Mouse (Mus musculus) midbrain, embryonic 14.5 days (tissue): ENCODE results near the gene Npsr1. TPM values are rescaled to one million over a fixed set of nuclear protein-coding genes. Genes with fewer than 3 reads are reported as not detected.

Experiments used
- ATAC-seq: fragments of 200-750 bp; cut with Nextera tagmentation; 2 replicates; pipeline ENCODE4 v1.8.0; 2017; ENCODE audit warnings: moderate number of reproducible peaks, moderate library complexity; ENCODE audit not compliant: low FRiP score, low TSS enrichment
- DNase-seq: peaks from one replicate; pipeline ENCODE4 v3.0.0-alpha.2; 2015
- H3K27ac ChIP-seq: fragments of 300-500 bp; sonication (generic); replicated peaks from 2 replicates; pipeline ENCODE4 v1.5.1; 2014; ENCODE audit warnings: mild to moderate bottlenecking, low read depth, low read length, moderate library complexity
- H3K27me3 ChIP-seq: fragments of 300-500 bp; sonication (generic); 2 replicates; pipeline ENCODE4 v1.6.1; 2014; ENCODE audit warnings: low read length, control low read depth, mixed read lengths; ENCODE audit not compliant: control insufficient read depth, insufficient read depth
- H3K36me3 ChIP-seq: fragments of 300-500 bp; sonication (generic); 2 replicates; pipeline ENCODE4 v1.6.1; 2014; ENCODE audit warnings: low read length, control low read depth; ENCODE audit not compliant: control insufficient read depth, insufficient read depth
- H3K4me1 ChIP-seq: fragments of 300-500 bp; sonication (generic); 2 replicates; pipeline ENCODE4 v1.6.1; 2014; ENCODE audit warnings: mild to moderate bottlenecking, antibody characterized with exemption, low read length, control low read depth; ENCODE audit not compliant: control insufficient read depth, insufficient read depth
- H3K4me2 ChIP-seq: fragments of 300-500 bp; sonication (generic); 2 replicates; pipeline ENCODE4 v1.6.1; 2014; ENCODE audit warnings: mild to moderate bottlenecking, low read length, moderate library complexity
- H3K4me3 ChIP-seq: fragments of 300-500 bp; sonication (generic); replicated peaks from 2 replicates; pipeline ENCODE4 v1.5.1; 2014; ENCODE audit warnings: low read depth, low read length
- H3K9ac ChIP-seq: fragments of 300-500 bp; sonication (generic); replicated peaks from 2 replicates; pipeline ENCODE4 v1.6.1; 2014; ENCODE audit warnings: mild to moderate bottlenecking, low read length, moderate library complexity
- H3K9me3 ChIP-seq: fragments of 300-500 bp; sonication (generic); 2 replicates; pipeline ENCODE4 v1.6.1; 2016; ENCODE audit warnings: low read length, control low read depth, mixed read lengths; ENCODE audit not compliant: control insufficient read depth
- WGBS: fragments of 180-500 bp; shearing (Covaris S2); extraction: QIAGEN DNeasy Blood & Tissue Kit; methylation state at CpG from one replicate; pipeline ENCODE4 v1.1.7; 2014; 5-methylcytosine and 5-hydroxymethylcytosine counted together
- polyA plus RNA-seq: library from polyadenylated mRNA; unstranded; fragments of >200 nt; fragmentation: Nextera tagmentation; extraction: Ambion mirVana; gene quantifications from 2 replicates; pipeline ENCODE4 v1.2.1, GENCODE M21; 2014

The Npsr1 gene
- polyA plus RNA-seq, 1 experiment from 2014 or later = 0.21 TPM

DNA sequence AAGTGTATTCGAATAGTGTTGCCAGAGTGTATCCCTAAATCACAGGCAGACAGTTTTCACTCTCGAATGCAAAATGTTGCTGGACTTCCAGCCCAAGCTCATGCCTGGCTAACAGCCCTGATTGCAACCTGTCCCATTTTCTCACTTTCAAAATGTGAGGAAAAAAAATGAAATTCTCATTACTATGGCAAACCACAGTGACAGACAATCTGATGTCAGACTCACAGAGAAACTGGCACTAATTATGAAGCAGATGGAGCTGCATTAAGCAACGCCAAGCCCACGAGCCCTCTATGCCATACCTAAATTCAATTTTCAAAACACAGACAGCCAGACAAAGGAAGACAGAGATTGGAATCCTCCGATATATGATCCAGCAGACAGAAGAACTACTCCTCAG lies 88.5 kb downstream of the Npsr1 start:
- ATAC-seq = no peak
- no peak overlapping the region for H3K4me2 ChIP-seq
- H3K4me1 ChIP-seq = peaks cover 11% of the 10 kb centered on the region
- WGBS = 73% methylated on average over 5 of the region's 5 CpGs
- DNase-seq = no peak
- H3K9ac ChIP-seq = no peak overlapping the region
- no peaks in the 10 kb centered on the region for H3K9me3 ChIP-seq
- H3K27ac ChIP-seq = no peak overlapping the region
- no peak overlapping the region for H3K4me3 ChIP-seq
- no peaks in the 10 kb centered on the region for H3K36me3 ChIP-seq
- no peaks in the 10 kb centered on the region for H3K27me3 ChIP-seq

DNA sequence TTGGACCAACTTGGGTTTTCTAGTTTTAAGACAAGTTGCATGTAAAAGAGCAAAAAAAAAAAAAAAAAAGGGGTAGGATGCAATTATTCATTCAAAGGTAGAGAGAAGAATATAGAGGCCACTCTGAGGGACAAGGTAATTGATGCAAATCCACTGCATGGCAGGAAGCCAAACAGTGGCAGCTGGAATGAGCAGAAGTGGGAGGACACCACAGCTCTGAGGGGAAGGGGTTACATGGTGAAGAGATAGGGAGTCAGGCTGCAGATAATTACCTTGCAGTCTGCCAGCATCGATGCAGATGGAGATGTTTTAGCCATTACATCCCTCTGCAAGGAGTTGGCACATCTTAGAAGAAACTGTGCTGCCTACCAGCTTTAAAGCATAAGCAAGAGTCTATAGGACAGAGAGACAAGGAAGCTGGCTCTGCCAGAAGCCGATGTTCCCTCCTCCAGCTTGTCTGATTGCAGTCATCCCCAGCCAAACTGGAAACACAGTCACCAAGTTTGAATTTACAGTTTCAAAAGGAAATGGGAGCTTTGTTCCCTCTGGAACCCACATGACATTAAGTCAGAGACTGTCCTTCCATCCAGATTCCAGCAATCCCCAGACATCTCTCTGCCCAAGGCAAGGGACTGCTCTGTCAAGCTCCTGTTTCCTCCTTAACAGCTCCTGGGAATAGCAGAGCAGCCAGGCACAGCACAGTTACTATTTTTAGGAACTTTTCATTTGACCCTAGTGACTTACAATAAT lies 91.9 kb downstream of the Npsr1 start:
- Histone ChIP-seq H3K36me3 (no peaks in the 10 kb centered on the region), H3K4me1 (peaks cover 11% of the 10 kb centered on the region), H3K27ac (peak overlapping the region; percentile 55; the same call in 1 of the 2 replicates), H3K9ac (no peak overlapping the region; the same call in 1 of the 2 replicates), H3K27me3 (no peaks in the 10 kb centered on the region), H3K4me3 (no peak overlapping the region), H3K4me2 (no peak overlapping the region), H3K9me3 (no peaks in the 10 kb centered on the region)
- DNase-seq = peak; percentile 79
- WGBS = 29% methylated on average over 2 of the region's 2 CpGs
- ATAC-seq = peak; percentile 79

DNA sequence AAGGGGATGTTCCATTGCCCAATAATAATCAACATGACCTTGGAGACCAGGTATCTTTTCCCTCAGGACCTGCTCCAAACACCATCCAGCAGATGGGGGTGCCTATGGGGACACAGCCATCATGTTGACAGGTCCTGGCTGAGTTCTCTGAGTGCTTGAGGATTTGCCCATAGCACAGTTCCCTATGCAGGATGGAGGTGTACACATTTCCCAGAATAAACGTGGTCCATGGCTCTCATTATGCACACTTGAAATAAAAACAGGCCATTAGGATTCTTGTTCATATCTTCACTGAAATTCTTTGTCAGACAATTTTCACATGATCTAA lies 92.4 kb downstream of the Npsr1 start:
- no peak overlapping the region for H3K4me2 ChIP-seq
- H3K4me3 ChIP-seq = no peak overlapping the region
- H3K9me3 ChIP-seq = no peaks in the 10 kb centered on the region
- DNase-seq (peak; percentile 8), ATAC-seq (peak; percentile 21; the same call in 1 of the 2 replicates)
- no peaks in the 10 kb centered on the region for H3K36me3 ChIP-seq
- H3K9ac ChIP-seq = no peak overlapping the region
- 42% methylated on average over 1 of the region's 1 CpGs for WGBS
- H3K27ac ChIP-seq = peak overlapping the region; percentile 55; the same call in 1 of the 2 replicates
- no peaks in the 10 kb centered on the region for H3K27me3 ChIP-seq
- H3K4me1 ChIP-seq = peaks cover 11% of the 10 kb centered on the region

DNA sequence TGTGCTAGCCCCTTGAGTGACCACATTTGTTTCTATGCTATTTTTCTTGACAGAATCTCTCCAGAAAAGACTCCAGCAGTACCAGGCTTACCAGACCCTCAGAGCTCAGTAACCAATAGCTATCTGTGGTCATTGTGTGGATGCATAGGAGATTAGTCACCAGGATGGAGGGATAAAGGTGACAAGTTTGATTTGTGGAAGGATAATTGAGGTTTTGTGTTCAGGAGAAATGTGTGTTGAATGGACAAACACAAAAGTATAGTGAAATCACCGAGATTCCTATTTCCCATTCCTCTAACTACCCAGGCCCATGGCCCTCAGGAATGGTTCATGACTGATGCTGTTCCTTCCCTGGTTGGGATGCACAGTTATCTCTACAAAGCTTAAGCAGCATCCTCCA lies 100.5 kb downstream of the Npsr1 start:
- H3K4me1 ChIP-seq = no peaks in the 10 kb centered on the region
- H3K9ac ChIP-seq = no peak overlapping the region
- H3K4me2 ChIP-seq = no peak overlapping the region
- DNase-seq = no peak
- 73% methylated on average over 1 of the region's 1 CpGs for WGBS
- H3K9me3 ChIP-seq = no peaks in the 10 kb centered on the region
- no peaks in the 10 kb centered on the region for H3K36me3 ChIP-seq
- no peaks in the 10 kb centered on the region for H3K27me3 ChIP-seq
- ATAC-seq = no peak
- no peak overlapping the region for H3K27ac ChIP-seq
- no peak overlapping the region for H3K4me3 ChIP-seq

DNA sequence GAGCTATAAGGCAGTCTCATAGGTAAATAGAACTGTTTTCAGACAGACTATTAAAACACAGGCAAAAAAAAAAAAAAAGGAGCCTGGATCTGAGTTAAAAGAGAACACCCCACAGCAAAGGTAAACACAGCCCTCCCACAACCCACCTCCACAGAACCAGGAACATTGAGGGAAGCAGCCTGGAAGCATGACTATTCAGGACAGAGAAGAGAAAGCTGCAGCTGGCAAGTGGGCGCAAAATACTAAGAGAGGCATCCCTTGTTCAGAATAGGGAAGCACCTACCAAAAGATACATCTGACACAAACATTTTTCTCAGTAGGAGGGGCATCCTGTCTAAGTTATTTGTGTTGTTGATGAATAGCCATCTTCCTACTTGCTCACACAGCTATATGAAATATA lies 113.8 kb downstream of the Npsr1 start:
- DNase-seq (no peak), ATAC-seq (no peak)
- Histone ChIP-seq H3K4me3 (no peak overlapping the region), H3K4me2 (no peak overlapping the region), H3K4me1 (no peaks in the 10 kb centered on the region), H3K27ac (no peak overlapping the region), H3K9me3 (no peaks in the 10 kb centered on the region), H3K36me3 (no peaks in the 10 kb centered on the region), H3K9ac (no peak overlapping the region), H3K27me3 (no peaks in the 10 kb centered on the region)
- WGBS = 92% methylated on average over 1 of the region's 1 CpGs

DNA sequence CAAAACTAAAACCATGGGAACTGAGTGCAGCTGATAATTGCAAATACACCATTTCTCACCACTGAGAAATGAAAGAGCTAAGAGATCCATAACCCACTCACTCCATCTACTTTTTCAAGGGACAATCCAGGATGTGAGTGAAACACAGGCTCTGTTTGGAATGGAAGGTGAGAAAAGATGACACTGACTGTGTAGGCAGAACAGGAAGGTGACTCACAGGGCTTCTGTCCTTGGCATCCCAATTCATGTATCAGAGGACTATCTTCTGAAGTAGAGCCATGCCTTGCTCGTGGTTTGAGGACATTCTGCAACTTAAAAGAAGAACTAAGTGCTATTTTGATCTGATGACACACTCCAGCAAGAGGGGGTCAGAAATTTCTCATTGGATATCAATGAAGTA lies 119.9 kb downstream of the Npsr1 start:
- Histone ChIP-seq H3K9me3 (no peaks in the 10 kb centered on the region), H3K4me2 (no peak overlapping the region)
- no peak for ATAC-seq

DNA sequence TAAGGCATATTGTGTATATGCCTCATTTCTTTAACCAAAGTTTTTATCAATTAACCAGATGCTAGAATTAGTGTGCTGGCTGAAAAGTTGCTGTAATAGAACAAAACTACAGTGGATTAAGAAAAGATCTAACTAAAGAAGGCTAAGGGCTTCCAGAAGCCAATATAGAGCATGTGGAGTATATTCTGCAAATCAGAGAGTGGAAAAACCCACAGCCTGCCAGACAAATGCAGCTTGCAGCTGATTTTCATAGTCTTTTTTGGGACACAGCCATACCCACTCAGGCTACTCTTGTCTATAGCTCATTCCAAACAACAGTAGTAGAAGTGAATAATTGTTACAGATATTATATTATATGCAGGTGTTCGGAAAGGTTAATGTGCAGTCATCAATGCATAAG lies 138.7 kb downstream of the Npsr1 start:
- no peak for DNase-seq
- no peak for ATAC-seq
- WGBS = 96% methylated on average over 1 of the region's 1 CpGs
- no peaks in the 10 kb centered on the region for H3K27me3 ChIP-seq
- H3K9ac ChIP-seq = no peak overlapping the region
- H3K36me3 ChIP-seq = no peaks in the 10 kb centered on the region
- no peak overlapping the region for H3K4me2 ChIP-seq
- no peak overlapping the region for H3K27ac ChIP-seq
- H3K9me3 ChIP-seq = no peaks in the 10 kb centered on the region
- H3K4me3 ChIP-seq = no peak overlapping the region
- no peaks in the 10 kb centered on the region for H3K4me1 ChIP-seq

More for the DNA sequence above, 119.9 kb downstream of the Npsr1 start:
- no peak overlapping the region for H3K9ac ChIP-seq
- no peaks in the 10 kb centered on the region for H3K27me3 ChIP-seq
- WGBS = 59% methylated on average over 1 of the region's 1 CpGs
- no peak overlapping the region for H3K4me3 ChIP-seq
- no peaks in the 10 kb centered on the region for H3K36me3 ChIP-seq
- H3K4me1 ChIP-seq = no peaks in the 10 kb centered on the region
- DNase-seq = no peak
- H3K27ac ChIP-seq = no peak overlapping the region

DNA sequence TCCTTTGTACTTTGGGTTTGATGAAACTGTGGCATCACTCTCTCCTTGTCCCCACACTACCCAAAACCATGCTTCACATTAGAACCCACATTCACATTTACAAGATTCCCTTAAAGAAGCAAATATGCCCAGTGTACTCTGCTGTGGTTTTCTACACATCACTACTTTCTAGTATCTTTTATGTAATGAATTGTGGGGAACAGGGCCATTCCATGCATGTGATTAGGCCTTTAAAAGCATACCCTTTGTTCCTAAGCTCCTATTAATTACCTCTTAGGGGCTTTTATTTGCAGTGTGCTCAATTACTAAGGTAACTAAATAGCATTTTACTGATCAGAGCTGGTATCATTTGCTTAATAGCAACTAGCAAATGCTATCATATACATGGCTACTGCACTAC lies 149.8 kb downstream of the Npsr1 start:
- H3K36me3 ChIP-seq = no peaks in the 10 kb centered on the region
- no peaks in the 10 kb centered on the region for H3K27me3 ChIP-seq
- H3K4me2 ChIP-seq = no peak overlapping the region
- H3K9ac ChIP-seq = no peak overlapping the region
- no peak for DNase-seq
- no peak overlapping the region for H3K4me3 ChIP-seq
- ATAC-seq = no peak
- no peaks in the 10 kb centered on the region for H3K9me3 ChIP-seq
- no peaks in the 10 kb centered on the region for H3K4me1 ChIP-seq
- no peak overlapping the region for H3K27ac ChIP-seq

DNA sequence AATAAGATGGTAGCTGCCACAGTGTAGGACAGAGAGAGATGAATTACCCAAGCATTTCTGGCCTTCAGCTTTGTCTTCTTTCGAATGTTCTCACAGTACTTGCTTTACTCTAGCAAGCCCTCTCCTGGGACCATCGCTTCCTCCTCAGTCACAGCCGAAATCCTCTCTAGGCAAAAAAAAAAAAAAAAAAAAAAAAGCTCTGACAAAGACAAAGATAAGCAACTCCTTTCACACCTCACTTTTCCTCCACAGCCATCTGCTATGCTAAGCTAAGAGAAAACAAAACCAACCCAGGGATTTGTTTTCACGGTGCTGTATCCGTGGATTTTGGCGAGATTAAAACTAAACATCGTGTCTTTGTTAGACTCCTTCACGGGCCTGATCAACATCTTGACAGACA lies 156.4 kb downstream of the Npsr1 start:
- Histone ChIP-seq H3K4me1 (0 out of 2 replicates have a peak, but pooled peaks cover 5% of the 10 kb centered on the region), H3K9me3 (no peaks in the 10 kb centered on the region), H3K27me3 (no peaks in the 10 kb centered on the region), H3K27ac (no peak overlapping the region), H3K4me3 (no peak overlapping the region), H3K4me2 (no peak overlapping the region), H3K9ac (no peak overlapping the region), H3K36me3 (no peaks in the 10 kb centered on the region)
- 23% methylated on average over 8 of the region's 8 CpGs for WGBS
- DNase-seq (peak; percentile 10), ATAC-seq (no peak)
